Mouse (Mus musculus) layer of hippocampus, adult 9-10 months (tissue): ENCODE measurements around the gene Sec61a2.

ENCODE experiments used
- DNase-seq: peaks from one replicate; pipeline ENCODE4 v3.0.0; 2022; ENCODE audit warnings: low spot score

The Sec61a2 gene

GRCm38 (mm10) chr2:5894843-5895570, at the start of gene Sec61a2:
TSS of gene Sec61a2 (minus strand) at chr2:5895432.
- DNase-seq: peak; percentile 99

- DNase-seq: no peak
Measured at GRCm38 (mm10) chr2:5943071-5943470, 47.8 kb upstream of the Sec61a2 start.

- DNase-seq: peak; percentile 35
Measured at GRCm38 (mm10) chr2:5942416-5943032, 47.3 kb upstream of the Sec61a2 start, which contains the start of gene Dhtkd1. TSS of gene Dhtkd1 (minus strand) at chr2:5942792.

- DNase-seq: no peak
Measured at GRCm38 (mm10) chr2:5941861-5942415, 46.7 kb upstream of the Sec61a2 start.

- DNase-seq: no peak
Measured at GRCm38 (mm10) chr2:5940936-5941335, 45.7 kb upstream of the Sec61a2 start.

- no peak for DNase-seq
Measured at GRCm38 (mm10) chr2:5939911-5940310, 44.7 kb upstream of the Sec61a2 start.

GRCm38 (mm10) chr2:5939319-5939718, 44.1 kb upstream of the Sec61a2 start:
- DNase-seq: no peak

- no peak for DNase-seq
Measured at GRCm38 (mm10) chr2:5936550-5936949, 41.3 kb upstream of the Sec61a2 start.

GRCm38 (mm10) chr2:5936068-5936467, 40.8 kb upstream of the Sec61a2 start:
- no peak for DNase-seq

- DNase-seq: no peak
Measured at GRCm38 (mm10) chr2:5934936-5935335, 39.7 kb upstream of the Sec61a2 start.

GRCm38 (mm10) chr2:5931938-5932337, 36.7 kb upstream of the Sec61a2 start:
- no peak for DNase-seq

GRCm38 (mm10) chr2:5930291-5931054, 35.2 kb upstream of the Sec61a2 start:
- no peak for DNase-seq

GRCm38 (mm10) chr2:5929793-5930192, 34.6 kb upstream of the Sec61a2 start:
- no peak for DNase-seq

- no peak for DNase-seq
Measured at GRCm38 (mm10) chr2:5927481-5927880, 32.2 kb upstream of the Sec61a2 start.

- no peak for DNase-seq
Measured at GRCm38 (mm10) chr2:5923786-5924185, 28.6 kb upstream of the Sec61a2 start.

GRCm38 (mm10) chr2:5922823-5923222, 27.6 kb upstream of the Sec61a2 start:
- no peak for DNase-seq

GRCm38 (mm10) chr2:5911282-5911965, 16.2 kb upstream of the Sec61a2 start:
- DNase-seq: no peak

GRCm38 (mm10) chr2:5906625-5907024, 11.4 kb upstream of the Sec61a2 start:
- DNase-seq: no peak

- DNase-seq: peak; percentile 30
Measured at GRCm38 (mm10) chr2:5906092-5906491, 10.9 kb upstream of the Sec61a2 start.

- no peak for DNase-seq
Measured at GRCm38 (mm10) chr2:5900145-5900544, 4.9 kb upstream of the Sec61a2 start.

- DNase-seq: no peak
Measured at GRCm38 (mm10) chr2:5894296-5894695, 936 bp downstream of the Sec61a2 start.

GRCm38 (mm10) chr2:5889412-5889811, 5.8 kb downstream of the Sec61a2 start:
- DNase-seq: no peak
